Mouse (Mus musculus) forebrain, embryonic 15.5 days (tissue): ENCODE data around the gene Zfhx3. TPM values are rescaled to one million over a fixed set of nuclear protein-coding genes. Genes with fewer than 3 reads are reported as not detected.

Source experiments
- ATAC-seq: fragments of 200-750 bp; cut with Nextera tagmentation; replicated peaks from 2 replicates; pipeline ENCODE4 v1.8.0; 2017; ENCODE audit warnings: mild to moderate bottlenecking, moderate TSS enrichment, moderate library complexity
- H3K27ac ChIP-seq: fragments of 300-500 bp; sonication (generic); replicated peaks from 2 replicates; pipeline ENCODE4 v1.5.1; 2015; ENCODE audit warnings: mild to moderate bottlenecking, inconsistent platforms
- H3K27me3 ChIP-seq: fragments of 300-500 bp; sonication (generic); 2 replicates; pipeline ENCODE4 v1.6.1; 2015; ENCODE audit warnings: inconsistent platforms
- H3K36me3 ChIP-seq: fragments of 300-500 bp; sonication (generic); 2 replicates; pipeline ENCODE4 v1.6.1; 2015; ENCODE audit warnings: mild to moderate bottlenecking, inconsistent platforms
- H3K4me1 ChIP-seq: fragments of 300-500 bp; sonication (generic); 2 replicates; pipeline ENCODE4 v1.6.1; 2015; ENCODE audit warnings: inconsistent platforms
- H3K4me2 ChIP-seq: fragments of 300-500 bp; sonication (generic); replicated peaks from 2 replicates; pipeline ENCODE4 v1.6.1; 2015; ENCODE audit warnings: mild to moderate bottlenecking, inconsistent platforms
- H3K4me3 ChIP-seq: fragments of 300-500 bp; sonication (generic); 2 replicates; pipeline ENCODE4 v1.5.1; 2015; ENCODE audit warnings: mild to moderate bottlenecking, inconsistent platforms
- H3K9ac ChIP-seq: fragments of 300-500 bp; sonication (generic); replicated peaks from 2 replicates; pipeline ENCODE4 v1.6.1; 2015; ENCODE audit warnings: mild to moderate bottlenecking, inconsistent platforms
- H3K9me3 ChIP-seq: fragments of 300-500 bp; sonication (generic); 2 replicates; pipeline ENCODE4 v1.6.1; 2016; ENCODE audit warnings: inconsistent platforms
- WGBS: fragments of 180-500 bp; shearing (Covaris S2); methylation state at CpG from one replicate; pipeline ENCODE4 v1.1.7; 2015; ENCODE audit warnings: mixed read lengths; 5-methylcytosine and 5-hydroxymethylcytosine counted together
- polyA plus RNA-seq: library from polyadenylated mRNA; unstranded; fragments of >200 nt; fragmentation: Nextera tagmentation; extraction: Ambion mirVana; gene quantifications from 2 replicates; pipeline ENCODE4 v1.2.1, GENCODE M21; 2015

The Zfhx3 gene
- polyA plus RNA-seq, 1 experiment from 2014 or later: 14.9 TPM

GRCm38 (mm10) chr8:108348776-108349175, 406.3 kb downstream of the Zfhx3 start:
- Histone ChIP-seq H3K4me3 (no peak overlapping the region), H3K36me3 (no peaks in the 10 kb centered on the region), H3K27ac (no peak overlapping the region), H3K4me1 (no peaks in the 10 kb centered on the region), H3K4me2 (no peak overlapping the region), H3K27me3 (no peaks in the 10 kb centered on the region), H3K9me3 (no peaks in the 10 kb centered on the region), H3K9ac (no peak overlapping the region)
- ATAC-seq: no peak
- 68% methylated on average over 4 of the region's 4 CpGs for WGBS

- Histone ChIP-seq H3K36me3 (no peaks in the 10 kb centered on the region), H3K4me3 (no peak overlapping the region), H3K4me1 (peaks cover 10% of the 10 kb centered on the region), H3K4me2 (no peak overlapping the region), H3K27ac (no peak overlapping the region), H3K9me3 (no peaks in the 10 kb centered on the region), H3K9ac (no peak overlapping the region), H3K27me3 (no peaks in the 10 kb centered on the region)
- 22% methylated on average over 10 of the region's 10 CpGs for WGBS
- ATAC-seq: no peak
Measured at GRCm38 (mm10) chr8:108355119-108355777, 412.8 kb downstream of the Zfhx3 start.

GRCm38 (mm10) chr8:108361402-108361801, 419.0 kb downstream of the Zfhx3 start:
- Histone ChIP-seq H3K27ac (no peak overlapping the region), H3K27me3 (peaks cover 10% of the 10 kb centered on the region; the same call in 1 of the 2 replicates)
- ATAC-seq: no peak

GRCm38 (mm10) chr8:108362421-108362820, 420.0 kb downstream of the Zfhx3 start:
- H3K9ac ChIP-seq: no peak overlapping the region
- no peak overlapping the region for H3K4me3 ChIP-seq
- 80% methylated on average over 9 of the region's 9 CpGs for WGBS
- ATAC-seq: no peak
- no peaks in the 10 kb centered on the region for H3K4me1 ChIP-seq
- H3K27ac ChIP-seq: no peak overlapping the region
- no peak overlapping the region for H3K4me2 ChIP-seq
- no peaks in the 10 kb centered on the region for H3K9me3 ChIP-seq
- H3K36me3 ChIP-seq: no peaks in the 10 kb centered on the region
- peaks cover 10% of the 10 kb centered on the region; the same call in 1 of the 2 replicates for H3K27me3 ChIP-seq

More at GRCm38 (mm10) chr8:108361402-108361801, 419.0 kb downstream of the Zfhx3 start:
- Histone ChIP-seq H3K4me1 (no peaks in the 10 kb centered on the region), H3K4me3 (no peak overlapping the region), H3K36me3 (no peaks in the 10 kb centered on the region), H3K9me3 (no peaks in the 10 kb centered on the region), H3K9ac (no peak overlapping the region), H3K4me2 (no peak overlapping the region)
- 14% methylated on average over 4 of the region's 4 CpGs for WGBS

- no peak overlapping the region for H3K4me2 ChIP-seq
- H3K9ac ChIP-seq: no peak overlapping the region
- no peaks in the 10 kb centered on the region for H3K36me3 ChIP-seq
- 29% methylated on average over 5 of the region's 5 CpGs for whole genome bisulfite sequencing
- H3K27ac ChIP-seq: no peak overlapping the region
- H3K4me1 ChIP-seq: no peaks in the 10 kb centered on the region
- H3K27me3 ChIP-seq: peaks cover 18% of the 10 kb centered on the region; the same call in 1 of the 2 replicates
- H3K9me3 ChIP-seq: no peaks in the 10 kb centered on the region
- ATAC-seq: no peak
- no peak overlapping the region for H3K4me3 ChIP-seq
Measured at GRCm38 (mm10) chr8:108363435-108363834, 421.0 kb downstream of the Zfhx3 start.

GRCm38 (mm10) chr8:108363856-108364255, 421.4 kb downstream of the Zfhx3 start:
- no peaks in the 10 kb centered on the region for H3K36me3 ChIP-seq
- H3K9me3 ChIP-seq: no peaks in the 10 kb centered on the region
- no peak for ATAC-seq
- WGBS: 68% methylated on average over 8 of the region's 8 CpGs
- H3K27me3 ChIP-seq: peaks cover 18% of the 10 kb centered on the region; the same call in 1 of the 2 replicates
- no peak overlapping the region for H3K4me2 ChIP-seq
- no peak overlapping the region for H3K4me3 ChIP-seq
- H3K9ac ChIP-seq: no peak overlapping the region
- H3K4me1 ChIP-seq: 0 out of 2 replicates have a peak, but pooled peaks cover under 1% of the 10 kb centered on the region
- H3K27ac ChIP-seq: no peak overlapping the region

GRCm38 (mm10) chr8:108369081-108369480, 426.6 kb downstream of the Zfhx3 start:
- Histone ChIP-seq H3K9ac (no peak overlapping the region), H3K36me3 (no peaks in the 10 kb centered on the region), H3K9me3 (no peaks in the 10 kb centered on the region), H3K4me3 (no peak overlapping the region), H3K27ac (no peak overlapping the region), H3K27me3 (peaks cover 27% of the 10 kb centered on the region; the same call in 1 of the 2 replicates), H3K4me1 (peaks cover 13% of the 10 kb centered on the region), H3K4me2 (no peak overlapping the region)
- 8% methylated on average over 6 of the region's 6 CpGs for WGBS
- ATAC-seq: no peak

- H3K27ac ChIP-seq: no peak overlapping the region
- H3K9me3 ChIP-seq: no peaks in the 10 kb centered on the region
- no peak overlapping the region for H3K9ac ChIP-seq
- no peaks in the 10 kb centered on the region for H3K36me3 ChIP-seq
- H3K4me2 ChIP-seq: no peak overlapping the region
- no peak overlapping the region for H3K4me3 ChIP-seq
- H3K4me1 ChIP-seq: peaks cover 13% of the 10 kb centered on the region
- 91% methylated on average over 6 of the region's 6 CpGs for WGBS
- H3K27me3 ChIP-seq: peaks cover 17% of the 10 kb centered on the region; the same call in 1 of the 2 replicates
- ATAC-seq: no peak
Measured at GRCm38 (mm10) chr8:108370731-108371130, 428.3 kb downstream of the Zfhx3 start.

- 0 out of 2 replicates have a peak overlapping the region, but pooled peaks have one; percentile 7 for H3K4me2 ChIP-seq
- H3K9me3 ChIP-seq: no peaks in the 10 kb centered on the region
- no peaks in the 10 kb centered on the region for H3K36me3 ChIP-seq
- H3K27me3 ChIP-seq: peaks cover 12% of the 10 kb centered on the region; the same call in 1 of the 2 replicates
- H3K9ac ChIP-seq: no peak overlapping the region
- no peak for ATAC-seq
- peaks cover 13% of the 10 kb centered on the region for H3K4me1 ChIP-seq
- WGBS: 11% methylated on average over 7 of the region's 7 CpGs
- no peak overlapping the region for H3K4me3 ChIP-seq
- H3K27ac ChIP-seq: no peak overlapping the region
Measured at GRCm38 (mm10) chr8:108373046-108373445, 430.6 kb downstream of the Zfhx3 start.

GRCm38 (mm10) chr8:108378036-108378435, 435.6 kb downstream of the Zfhx3 start:
- Histone ChIP-seq H3K9me3 (no peaks in the 10 kb centered on the region), H3K27ac (no peak overlapping the region), H3K36me3 (no peaks in the 10 kb centered on the region), H3K4me2 (no peak overlapping the region), H3K4me1 (peaks cover 5% of the 10 kb centered on the region; the same call in 1 of the 2 replicates), H3K4me3 (no peak overlapping the region), H3K27me3 (no peaks in the 10 kb centered on the region), H3K9ac (no peak overlapping the region)
- ATAC-seq: no peak
- WGBS: 91% methylated on average over 2 of the region's 2 CpGs

- no peaks in the 10 kb centered on the region for H3K36me3 ChIP-seq
- H3K27ac ChIP-seq: no peak overlapping the region
- H3K4me1 ChIP-seq: peaks cover 18% of the 10 kb centered on the region
- no peaks in the 10 kb centered on the region for H3K9me3 ChIP-seq
- no peak overlapping the region for H3K9ac ChIP-seq
- H3K27me3 ChIP-seq: no peaks in the 10 kb centered on the region
- no peak overlapping the region for H3K4me3 ChIP-seq
- H3K4me2 ChIP-seq: no peak overlapping the region
- whole genome bisulfite sequencing: 49% methylated on average over 4 of the region's 4 CpGs
- ATAC-seq: no peak
Measured at GRCm38 (mm10) chr8:108383121-108383520, 440.7 kb downstream of the Zfhx3 start.

GRCm38 (mm10) chr8:108387160-108387912, 444.9 kb downstream of the Zfhx3 start:
- peak overlapping the region; percentile 41 for H3K4me2 ChIP-seq
- no peaks in the 10 kb centered on the region for H3K27me3 ChIP-seq
- peak; percentile 60; the same call in 1 of the 2 replicates for ATAC-seq
- no peaks in the 10 kb centered on the region for H3K9me3 ChIP-seq
- H3K4me3 ChIP-seq: peak overlapping the region; percentile 17
- peaks cover 18% of the 10 kb centered on the region for H3K4me1 ChIP-seq
- WGBS: 8% methylated on average over 22 of the region's 22 CpGs
- H3K9ac ChIP-seq: 0 out of 2 replicates have a peak overlapping the region, but pooled peaks have one; percentile 17
- H3K36me3 ChIP-seq: no peaks in the 10 kb centered on the region
- H3K27ac ChIP-seq: no peak overlapping the region
